Mouse (Mus musculus) olfactory bulb, adult 2 months (tissue): ENCODE measurements around the gene Snrk.

Source experiments
- CTCF ChIP-seq: fragments of 200-500 bp; IDR thresholded peaks from 2 replicates; pipeline ENCODE4 v1.5.1; 2012; ENCODE audit warnings: low read depth, mild to moderate bottlenecking, low read length, moderate library complexity; ENCODE audit not compliant: insufficient read depth
- POLR2A ChIP-seq: fragments of 200-500 bp; IDR thresholded peaks from 2 replicates; pipeline ENCODE4 v1.6.1; 2012; ENCODE audit warnings: mild to moderate bottlenecking, low read depth, low read length, moderate library complexity; ENCODE audit not compliant: insufficient read depth

DNA sequence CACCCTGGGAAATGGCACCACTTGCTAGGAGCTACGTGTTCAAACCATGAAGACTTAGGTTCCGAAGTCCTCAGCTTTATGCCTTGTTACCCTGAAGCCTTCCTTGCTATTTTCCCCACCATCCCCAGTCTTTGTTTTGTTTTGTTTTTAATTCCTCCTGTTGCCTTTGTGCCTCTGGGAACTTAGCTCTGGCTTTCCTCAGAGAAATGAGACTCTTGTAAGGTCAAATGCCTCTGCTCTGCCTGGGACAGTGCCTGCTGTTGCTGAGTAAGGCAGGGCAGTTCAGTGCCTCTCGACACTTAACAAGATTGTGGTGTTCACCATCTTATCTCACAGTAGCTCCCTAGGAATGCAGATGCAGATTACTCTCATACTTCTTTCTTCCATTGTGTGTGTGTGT lies 36.4 kb downstream of the Snrk start:
- TF ChIP-seq CTCF (no peak), POLR2A (no peak)
